Mouse (Mus musculus) adrenal gland, adult 2 months (tissue): ENCODE results near the gene Fibcd1. TPM values are rescaled to one million over a fixed set of nuclear protein-coding genes. Genes with fewer than 3 reads are reported as not detected.
A peak's percentile ranks its signal among the peaks of the same experiment; 100 is the strongest.

ENCODE experiments used
- DNase-seq: peaks from one replicate; pipeline ENCODE4 v3.0.0; 2021
- polyA plus RNA-seq: library from polyadenylated mRNA; depleted of rRNA; stranded (reverse); fragments of >200 nt; gene quantifications from 2 replicates; pipeline ENCODE4 v1.2.3, GENCODE M21; 2012
- total RNA-seq, 2 experiments: library from RNA; stranded (reverse); gene quantifications; 2 replicates each; pipeline ENCODE4 v1.2.3; 2021

Gene Fibcd1
- total and polyA plus RNA-seq, 3 experiments, result 0.07 TPM; not detected in 2

DNA sequence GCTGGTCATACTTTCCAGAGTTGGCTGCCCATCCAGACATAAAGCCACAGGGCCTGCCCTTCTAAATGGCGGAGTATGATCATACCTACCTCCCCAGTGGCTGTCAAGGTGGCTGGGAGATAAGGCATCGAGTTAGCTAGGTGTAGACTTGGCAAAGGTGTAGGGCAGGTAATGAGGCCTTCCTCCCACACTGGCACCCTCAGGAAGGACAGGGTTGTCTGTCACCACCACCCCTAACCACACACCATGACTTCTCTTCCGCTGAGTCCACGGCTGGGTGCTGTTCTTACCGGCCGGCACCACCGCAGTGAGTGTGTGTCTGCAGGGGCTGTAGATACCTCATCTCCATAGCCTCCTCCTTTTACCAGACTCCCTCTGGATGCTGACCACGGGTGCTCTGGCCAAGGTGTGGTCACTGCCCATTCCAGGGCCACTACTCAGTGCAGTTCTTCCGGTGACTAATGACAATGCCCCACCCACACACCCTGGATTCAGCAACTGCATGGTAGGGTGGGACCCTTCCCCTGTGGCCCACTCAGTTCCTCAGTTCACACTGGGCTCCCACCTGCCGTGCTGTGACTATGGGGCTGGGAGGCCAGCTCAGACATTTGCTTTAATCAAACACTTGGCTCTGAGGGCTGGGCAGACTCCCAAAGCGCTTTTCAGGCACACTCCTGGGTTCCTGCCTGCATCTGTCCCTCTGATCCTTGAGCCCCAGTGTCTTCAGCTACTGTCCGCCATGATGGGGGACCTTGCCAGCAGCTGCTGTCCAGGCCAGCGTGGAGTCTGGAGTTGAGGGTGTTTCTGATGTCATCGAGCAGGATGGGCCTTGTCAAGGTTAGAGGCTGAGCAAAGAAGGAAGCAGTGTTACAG is 34.5 kb downstream of the Fibcd1 start:
- DNase-seq, result no peak

GRCm38 (mm10) chr2:31810444-31810843 is 35.4 kb downstream of the Fibcd1 start, which contains the start of gene Qrfp:
Gene Qrfp (minus strand): TSS chr2:31810580.
- no peak for DNase-seq

GRCm38 (mm10) chr2:31809358-31809740 is 36.5 kb downstream of the Fibcd1 start:
- no peak for DNase-seq

GRCm38 (mm10) chr2:31808410-31809357 is 37.1 kb downstream of the Fibcd1 start:
- no peak for DNase-seq

DNA sequence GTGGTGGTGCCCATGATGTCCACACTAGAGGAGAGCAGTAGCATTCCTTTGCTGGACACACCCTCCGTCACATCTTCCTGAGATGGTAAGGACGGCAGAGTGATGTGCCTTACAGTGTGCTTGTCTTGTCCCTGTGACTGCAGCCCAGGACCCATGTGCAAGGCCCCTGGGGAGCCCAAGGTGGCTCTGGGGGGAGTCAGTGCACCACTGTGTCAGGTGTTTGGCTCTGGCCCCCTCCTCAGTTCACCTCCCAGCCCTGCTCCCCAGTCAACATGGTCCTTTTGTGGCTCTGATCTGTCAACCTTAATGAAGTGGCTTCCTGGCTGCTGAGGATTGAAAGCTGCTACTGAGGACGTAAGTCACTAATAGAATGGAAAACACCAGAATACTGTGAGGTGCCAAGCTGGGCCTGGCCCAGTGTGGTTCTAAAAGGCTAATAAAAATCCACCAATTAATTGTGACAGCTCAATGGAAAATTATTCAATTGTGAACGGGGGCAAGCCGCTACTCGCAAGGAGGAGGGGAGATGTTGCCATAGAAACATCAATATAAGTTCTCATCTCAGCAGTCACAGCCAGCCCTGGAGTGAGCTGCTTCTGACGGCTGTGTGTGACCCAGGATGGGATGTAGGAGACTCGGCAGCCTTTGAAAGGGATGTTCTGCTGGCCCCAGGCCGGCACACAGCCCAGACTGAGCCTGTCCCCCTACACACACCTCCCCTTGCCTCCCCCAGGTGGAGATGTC is 39.0 kb downstream of the Fibcd1 start:
- DNase-seq, result no peak

DNA sequence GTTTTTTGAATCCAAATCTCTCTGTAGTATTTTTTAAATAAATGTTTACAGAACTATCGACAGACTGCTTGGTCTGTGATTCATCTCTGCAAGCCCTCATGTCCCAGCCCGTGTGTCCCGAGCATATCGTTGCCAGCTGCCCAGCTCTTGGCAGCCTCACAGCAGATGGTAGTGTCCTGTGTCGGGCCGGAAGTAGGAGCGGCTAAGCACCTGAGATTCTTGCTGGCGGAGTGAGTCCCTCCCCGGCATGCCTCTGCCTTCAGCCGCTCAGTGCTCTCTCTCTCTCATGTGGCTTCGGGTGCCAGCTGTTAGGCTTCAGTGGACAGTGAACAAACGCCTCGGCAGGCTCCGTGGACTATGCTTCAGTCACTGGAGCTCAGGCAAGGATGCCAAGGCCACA is 42.3 kb downstream of the Fibcd1 start:
- DNase-seq, result no peak

GRCm38 (mm10) chr2:31802811-31803210 is 43.0 kb downstream of the Fibcd1 start:
- DNase-seq, result no peak

- no peak for DNase-seq
Measured at GRCm38 (mm10) chr2:31801416-31801815, 44.4 kb downstream of the Fibcd1 start.

- DNase-seq, result no peak
Measured at GRCm38 (mm10) chr2:31796943-31797342, 48.9 kb downstream of the Fibcd1 start.

DNA sequence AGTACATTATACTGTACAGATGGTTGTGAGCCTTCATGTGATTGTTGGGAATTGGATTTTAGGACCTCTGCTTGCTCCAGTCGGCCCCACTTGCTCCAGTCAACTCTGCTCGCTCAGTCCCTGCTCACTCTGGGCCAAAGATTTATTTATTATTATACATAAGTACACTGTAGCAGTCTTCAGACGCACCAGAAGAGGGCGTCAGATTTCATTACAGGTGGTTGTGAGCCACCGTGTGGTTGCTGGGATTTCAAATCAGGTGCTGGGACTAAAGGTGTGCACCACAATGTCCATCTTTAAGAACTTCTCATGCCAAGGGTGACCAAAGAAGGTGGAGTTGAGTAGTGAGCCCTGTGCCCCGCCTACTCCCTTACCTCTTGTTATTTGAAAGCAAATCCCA is 53.2 kb downstream of the Fibcd1 start:
- DNase-seq, result no peak

- no peak for DNase-seq
Measured at GRCm38 (mm10) chr2:31791260-31791659, 54.5 kb downstream of the Fibcd1 start.

DNA sequence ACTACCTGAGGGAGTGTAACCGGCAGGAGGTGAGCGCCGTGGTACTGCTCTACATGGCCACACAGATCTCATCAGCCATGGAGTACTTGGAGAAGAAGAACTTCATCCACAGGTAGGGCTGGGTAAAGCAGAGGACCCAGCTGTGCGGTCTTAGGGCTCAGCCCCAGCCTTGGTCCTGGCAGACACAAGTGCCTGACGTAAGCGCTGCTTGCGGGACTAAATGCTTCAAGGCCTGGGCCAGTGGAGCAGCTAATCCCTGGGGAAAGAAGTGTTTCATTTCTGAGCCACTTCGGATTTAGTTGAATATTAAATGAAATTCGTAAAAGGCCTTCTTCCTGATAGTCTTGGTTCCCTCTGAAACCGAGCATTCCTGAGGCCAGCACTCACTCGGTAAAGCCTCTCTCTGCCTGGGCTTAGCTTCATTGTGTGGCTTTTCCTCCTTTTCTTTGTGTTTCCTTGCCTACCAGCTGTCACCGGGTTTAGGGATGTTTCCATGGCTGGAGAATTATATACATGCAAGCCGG is 55.0 kb downstream of the Fibcd1 start:
- no peak for DNase-seq

DNA sequence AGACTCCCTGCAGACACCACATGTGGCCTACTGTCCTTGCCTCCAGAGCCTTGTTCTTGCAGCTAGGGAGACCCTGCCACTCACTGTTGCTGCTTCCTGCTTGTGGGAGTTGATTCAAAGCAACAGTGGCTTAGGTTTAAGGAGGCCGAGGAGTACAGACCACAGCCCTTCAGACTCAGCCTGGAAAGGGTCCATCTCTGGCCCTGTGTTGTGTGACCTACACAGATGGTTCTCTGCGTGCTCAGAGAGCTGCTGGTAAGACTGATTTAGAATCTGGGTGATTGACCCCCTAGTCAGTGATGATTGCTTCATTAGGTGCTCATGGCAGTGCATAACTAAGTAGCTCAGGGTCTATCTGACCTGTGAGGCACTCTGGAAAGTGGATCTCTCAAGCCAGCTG is 56.6 kb downstream of the Fibcd1 start:
- no peak for DNase-seq

- DNase-seq, result no peak
Measured at GRCm38 (mm10) chr2:31788227-31788626, 57.6 kb downstream of the Fibcd1 start.

GRCm38 (mm10) chr2:31787029-31787428 is 58.8 kb downstream of the Fibcd1 start:
- DNase-seq, result peak; percentile 77

DNA sequence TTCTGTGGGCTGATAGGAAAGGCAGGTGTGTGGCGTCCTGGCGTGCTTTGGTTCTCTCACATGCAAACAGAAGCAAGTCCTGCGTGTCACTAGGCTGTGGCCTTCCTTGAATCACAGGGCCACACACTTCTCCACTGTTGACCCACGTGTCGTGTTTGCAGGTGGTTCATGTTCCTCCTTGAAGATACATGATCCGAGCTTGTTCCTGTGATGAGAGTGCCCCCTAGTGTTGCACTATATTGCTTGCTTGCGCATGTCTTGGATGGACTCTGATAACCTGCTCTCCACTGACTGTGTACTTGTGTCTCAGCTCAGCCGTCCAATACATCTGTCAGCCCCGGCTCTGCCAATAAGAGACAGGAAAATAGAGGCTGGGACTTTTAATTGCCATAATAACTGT is 60.7 kb downstream of the Fibcd1 start:
- peak; percentile 79 for DNase-seq

DNA sequence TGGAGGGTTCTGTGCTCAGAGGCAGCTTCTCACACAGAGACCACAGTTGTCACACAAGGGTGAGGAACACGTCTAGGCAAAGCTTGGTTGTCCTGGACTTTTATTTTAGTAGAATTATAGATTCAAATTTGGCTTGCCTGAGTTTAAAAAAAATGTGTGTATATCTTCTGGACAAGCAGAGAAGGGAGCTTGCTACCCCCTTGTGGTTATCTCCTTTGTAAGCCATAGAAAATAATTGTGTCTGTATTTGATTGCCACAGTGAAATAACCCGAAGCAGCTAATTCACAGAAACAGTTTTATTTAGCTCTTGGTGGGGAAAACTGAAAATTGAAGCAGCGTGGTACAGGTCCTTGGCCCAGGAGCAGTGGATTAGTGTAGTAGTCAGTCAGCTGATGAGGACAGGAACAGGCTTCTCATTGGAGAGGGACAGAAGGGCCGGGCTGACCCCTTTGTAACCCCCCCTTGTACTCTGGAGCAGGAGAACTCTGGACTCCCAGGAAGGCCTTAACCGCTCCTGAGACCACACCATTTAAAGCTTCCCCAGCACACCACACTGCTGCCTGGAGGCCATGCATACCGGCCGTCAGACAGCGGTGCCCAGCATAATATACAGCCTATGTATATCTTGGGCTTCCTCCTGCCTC is 62.7 kb downstream of the Fibcd1 start:
- no peak for DNase-seq

DNA sequence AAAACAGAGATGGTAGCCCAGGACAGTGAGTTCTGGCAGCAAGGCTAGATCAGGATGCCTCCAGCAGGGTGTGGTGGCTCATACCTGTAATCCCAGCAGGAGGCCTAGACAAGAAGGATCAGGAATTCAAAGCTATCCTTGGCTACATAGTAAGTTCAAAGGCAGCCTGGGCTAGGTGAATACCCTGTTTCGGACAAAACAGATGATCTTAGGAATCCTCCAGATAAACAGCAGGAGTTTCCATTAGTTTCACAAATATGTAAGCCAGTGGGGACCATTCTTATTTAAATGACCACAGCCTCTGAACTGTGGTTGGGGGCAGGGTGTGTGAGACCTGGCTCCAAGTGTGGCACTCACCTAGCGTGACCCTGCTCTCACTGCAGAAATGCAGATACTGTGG is 66.5 kb downstream of the Fibcd1 start:
- no peak for DNase-seq

DNA sequence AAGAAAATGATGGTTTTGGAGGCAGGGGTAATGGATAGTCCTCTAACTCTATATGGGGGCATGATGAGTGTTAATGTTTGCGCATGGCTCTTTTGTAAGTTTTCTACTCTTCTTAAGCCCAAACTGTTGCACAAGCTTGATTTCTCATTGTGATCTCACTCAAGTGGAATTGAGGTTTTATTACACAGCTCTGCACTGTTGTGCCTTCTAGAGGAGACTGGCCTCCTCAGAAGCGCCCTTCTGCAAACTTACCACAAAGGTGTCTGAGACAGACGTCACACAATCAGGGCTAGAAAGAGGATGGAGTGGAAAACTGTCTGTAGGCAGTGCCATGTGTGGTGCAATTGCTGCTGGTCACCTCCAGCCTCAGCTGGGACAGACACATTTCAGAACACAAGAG is 69.3 kb downstream of the Fibcd1 start:
- DNase-seq, result peak; percentile 43

GRCm38 (mm10) chr2:31770781-31771441 is 74.9 kb downstream of the Fibcd1 start:
- DNase-seq, result peak; percentile 88

GRCm38 (mm10) chr2:31769631-31770111 is 76.1 kb downstream of the Fibcd1 start:
- peak; percentile 83 for DNase-seq
